Mouse (Mus musculus) mouse trophoblast stem cell (cell line): ENCODE results near the gene Ctdnep1.
"Not testable (repeated sequence)": the region's sequence is repeated elsewhere in the genome, so short reads cannot be mapped to it uniquely, and the experiment has no call there.

Experiments
- in situ Hi-C, 2 experiments: fragments of 300-500 bp; cut with MseI, MboI; formaldehyde crosslinking; loops; 2 replicates in 1 of 2; 3 replicates in 1 of 2; pipeline ENCODE4 v1.15.1; 2025

The Ctdnep1 gene

GRCm38 (mm10) chr11:69950807-69951459 is 30.0 kb upstream of the Ctdnep1 start:
- in situ Hi-C loops, result no loop called here

- in situ Hi-C loops, result no loop called here
Measured at GRCm38 (mm10) chr11:69952274-69952673, 28.7 kb upstream of the Ctdnep1 start.

GRCm38 (mm10) chr11:69953267-69953915 is 27.6 kb upstream of the Ctdnep1 start:
- in situ Hi-C loops, result no loop called here

- in situ Hi-C loops, result not testable (repeated sequence)
Measured at GRCm38 (mm10) chr11:69955618-69956017, 25.3 kb upstream of the Ctdnep1 start.

GRCm38 (mm10) chr11:69956218-69956617 is 24.7 kb upstream of the Ctdnep1 start:
- in situ Hi-C loops, result no loop called here

GRCm38 (mm10) chr11:69960616-69961015 is 20.3 kb upstream of the Ctdnep1 start:
- in situ Hi-C loops, result loop anchor here in 1 of 2 experiments (5.0 kb wide), 1 partner anchor 33 kb away; no protein-coding TSS in a partner anchor

GRCm38 (mm10) chr11:69961841-69962240 is 19.1 kb upstream of the Ctdnep1 start:
- in situ Hi-C loops, result loop anchor here in 1 of 2 experiments (5.0 kb wide), 1 partner anchor 35 kb away; no protein-coding TSS in a partner anchor

GRCm38 (mm10) chr11:69964650-69965270 is 16.2 kb upstream of the Ctdnep1 start, which contains the start of gene Cldn7:
TSS of gene Cldn7 (plus strand) at chr11:69964779.
- in situ Hi-C loops, result loop anchor here in 1 of 2 experiments (5.0 kb wide), 1 partner anchor 37 kb away; no protein-coding TSS in a partner anchor

GRCm38 (mm10) chr11:69965271-69966005 is 15.5 kb upstream of the Ctdnep1 start:
- in situ Hi-C loops, result no loop called here

GRCm38 (mm10) chr11:69966006-69966859 is 14.7 kb upstream of the Ctdnep1 start:
- in situ Hi-C loops, result no loop called here

- in situ Hi-C loops, result no loop called here
Measured at GRCm38 (mm10) chr11:69966860-69967517, 14.0 kb upstream of the Ctdnep1 start.

GRCm38 (mm10) chr11:69968793-69969192 is 12.2 kb upstream of the Ctdnep1 start:
- in situ Hi-C loops, result no loop called here

GRCm38 (mm10) chr11:69970222-69970621 is 10.7 kb upstream of the Ctdnep1 start:
- in situ Hi-C loops, result no loop called here

- in situ Hi-C loops, result no loop called here
Measured at GRCm38 (mm10) chr11:69970775-69971174, 10.2 kb upstream of the Ctdnep1 start.

- in situ Hi-C loops, result no loop called here
Measured at GRCm38 (mm10) chr11:69974907-69975306, 6.0 kb upstream of the Ctdnep1 start.

- in situ Hi-C loops, result no loop called here
Measured at GRCm38 (mm10) chr11:69976271-69976670, 4.7 kb upstream of the Ctdnep1 start.

GRCm38 (mm10) chr11:69979827-69980195 is 1.1 kb upstream of the Ctdnep1 start:
- in situ Hi-C loops, result no loop called here

GRCm38 (mm10) chr11:69980196-69981140 is 488 bp upstream of the Ctdnep1 start:
- in situ Hi-C loops, result no loop called here

- in situ Hi-C loops, result no loop called here
Measured at GRCm38 (mm10) chr11:69982225-69982624, 1.3 kb downstream of the Ctdnep1 start, which contains the start of gene Elp5. TSS of gene Elp5 (minus strand) at chr11:69982517.
